Mouse (Mus musculus) layer of hippocampus, adult 2 months (tissue): Measurements from ENCODE around the gene Gm3173. TPM values are rescaled to one million over a fixed set of nuclear protein-coding genes. Genes with fewer than 3 reads are reported as not detected.
"Not testable (repeated sequence)": the region's sequence is repeated elsewhere in the genome, so short reads cannot be mapped to it uniquely, and the experiment has no call there.

Experiments
- DNase-seq, 2 experiments: peaks; one replicate each; pipeline ENCODE4 v3.0.0; 2022; ENCODE audit warnings: low spot score in 2 of 2
- H3K27ac ChIP-seq: fragments of 200-600 bp; 2 replicates; pipeline ENCODE4 v1.8.1; 2022
- H3K4me3 ChIP-seq: fragments of 200-600 bp; 2 replicates; pipeline ENCODE4 v1.8.1; 2022; ENCODE audit warnings: mild to moderate bottlenecking
- long read RNA-seq, 2 experiments: library from polyadenylated mRNA; stranded (forward); transcript quantifications; one replicate each; pipeline ENCODE4 v2.0.0; 2021; ENCODE audit warnings: borderline mapping rate in 2 of 2
- total RNA-seq, 2 experiments: library from RNA; stranded (reverse); gene quantifications; 2 replicates each; pipeline ENCODE4 v1.2.3; 2021

The Gm3173 gene
- total RNA-seq: 1 to 10 TPM in 1 of 2 experiments, not detected in 1; 1.4 TPM
- long read RNA-seq, experiment 1, partial matches to known transcripts: 0 of 3 reads
- long read RNA-seq, experiment 1, other reads (novel, unspliced or antisense): 3 of 3 reads
- long read RNA-seq, experiment 2, partial matches to known transcripts: 0 of 10 reads
- long read RNA-seq, experiment 2, other reads (novel, unspliced or antisense): 9 of 10 reads

GRCm38 (mm10) chr14:4430692-4431091 lies at the start of gene Gm3173:
Gene Gm3173 (plus strand): TSS chr14:4430992.
- H3K27ac ChIP-seq, H3K4me3 ChIP-seq, DNase-seq: not testable (repeated sequence)

GRCm38 (mm10) chr14:4385606-4386005 lies 45.2 kb upstream of the Gm3173 start:
- DNase-seq, H3K4me3 ChIP-seq, H3K27ac ChIP-seq: not testable (repeated sequence)

- not testable (repeated sequence) for DNase-seq, H3K27ac ChIP-seq, H3K4me3 ChIP-seq
Measured at GRCm38 (mm10) chr14:4392841-4393530, 37.8 kb upstream of the Gm3173 start.

GRCm38 (mm10) chr14:4397226-4397625 lies 33.6 kb upstream of the Gm3173 start, which contains the start of gene Gm3159:
Gene Gm3159 (plus strand): TSS chr14:4397526.
- DNase-seq, H3K4me3 ChIP-seq, H3K27ac ChIP-seq: not testable (repeated sequence)

GRCm38 (mm10) chr14:4398624-4399023 lies 32.2 kb upstream of the Gm3173 start:
- not testable (repeated sequence) for H3K27ac ChIP-seq, H3K4me3 ChIP-seq
- peak in 1 of 2 experiments; percentile 12 for DNase-seq

- H3K27ac ChIP-seq, DNase-seq, H3K4me3 ChIP-seq: not testable (repeated sequence)
Measured at GRCm38 (mm10) chr14:4400115-4400789, 30.5 kb upstream of the Gm3173 start.

GRCm38 (mm10) chr14:4401245-4401644 lies 29.5 kb upstream of the Gm3173 start:
- H3K4me3 ChIP-seq, H3K27ac ChIP-seq, DNase-seq: not testable (repeated sequence)

GRCm38 (mm10) chr14:4403840-4404239 lies 27.0 kb upstream of the Gm3173 start:
- DNase-seq: not testable (repeated sequence)

GRCm38 (mm10) chr14:4409939-4410338 lies 20.9 kb upstream of the Gm3173 start:
- not testable (repeated sequence) for H3K4me3 ChIP-seq
- DNase-seq: peak in 1 of 2 experiments; percentile 10

More at GRCm38 (mm10) chr14:4403840-4404239, 27.0 kb upstream of the Gm3173 start:
- not testable (repeated sequence) for H3K4me3 ChIP-seq, H3K27ac ChIP-seq

GRCm38 (mm10) chr14:4414965-4415835 lies 15.6 kb upstream of the Gm3173 start, which contains the start of gene Gm3164:
Gene Gm3164 (plus strand): TSS chr14:4415448.
- peak within 1 kb of the TSS; percentile 54 for H3K4me3 ChIP-seq
- H3K27ac ChIP-seq: not testable (repeated sequence)

More at GRCm38 (mm10) chr14:4409939-4410338, 20.9 kb upstream of the Gm3173 start:
- H3K27ac ChIP-seq: not testable (repeated sequence)

GRCm38 (mm10) chr14:4481445-4481844 lies 50.7 kb downstream of the Gm3173 start, which contains the start of gene Gm3182:
Gene Gm3182 (plus strand): TSS chr14:4481745.
- not testable (repeated sequence) for DNase-seq, H3K4me3 ChIP-seq, H3K27ac ChIP-seq

More at GRCm38 (mm10) chr14:4414965-4415835, 15.6 kb upstream of the Gm3173 start, which contains the start of gene Gm3164:
- DNase-seq: peak in 1 of 2 experiments; percentile 45

GRCm38 (mm10) chr14:4499425-4499824 lies 68.6 kb downstream of the Gm3173 start:
- H3K4me3 ChIP-seq: peak overlapping the region; percentile 28; the same call in 1 of the 2 replicates
- not testable (repeated sequence) for H3K27ac ChIP-seq
- DNase-seq: peak in 1 of 2 experiments; percentile 8

GRCm38 (mm10) chr14:4555105-4555504 lies 124.3 kb downstream of the Gm3173 start, which contains the start of gene Gm3047:
Gene Gm3047 (plus strand): TSS chr14:4555405.
- H3K4me3 ChIP-seq, H3K27ac ChIP-seq, DNase-seq: not testable (repeated sequence)

Other genes with a start within 250 kb of the Gm3173 start
- 1 to 10 TPM; 1.1 to 1.2 TPM for gene Gm2974, start 248.4 kb upstream of the Gm3173 start, total RNA-seq
- gene Gm3138, start 181.4 kb upstream of the Gm3173 start, total RNA-seq: not detected
- gene Gm3149, start 113.7 kb upstream of the Gm3173 start, total RNA-seq: not detected
- 1 to 10 TPM; 1.2 TPM for gene 2610042L04Rik, start 96.2 kb upstream of the Gm3173 start, total RNA-seq
- gene Gm3159, start 33.5 kb upstream of the Gm3173 start, total RNA-seq: not detected
- gene Gm3164, start 15.5 kb upstream of the Gm3173 start, total RNA-seq: 1 to 10 TPM in 1 of 2 experiments, under 1 TPM in 1; 0.91 to 1.5 TPM
- not detected for gene Gm3182, start 50.8 kb downstream of the Gm3173 start, total RNA-seq
- not detected for gene Gm3047, start 124.4 kb downstream of the Gm3173 start, total RNA-seq
- gene Gm8159, start 201.4 kb downstream of the Gm3173 start, total RNA-seq: under 1 TPM; 0.37 to 0.87 TPM
- under 1 TPM in 1 of 2 experiments, not detected in 1; 0.37 TPM for gene Gm3239, start 233.2 kb downstream of the Gm3173 start, total RNA-seq